Mouse (Mus musculus): ENCODE measurements at regions not wholly inside any gene's neighbourhood (a gene's known extent, or its start where the extent isn't known, plus 50 kb on each side); places are given as distances from the start of the nearest gene placed in this dataset.

DNA sequence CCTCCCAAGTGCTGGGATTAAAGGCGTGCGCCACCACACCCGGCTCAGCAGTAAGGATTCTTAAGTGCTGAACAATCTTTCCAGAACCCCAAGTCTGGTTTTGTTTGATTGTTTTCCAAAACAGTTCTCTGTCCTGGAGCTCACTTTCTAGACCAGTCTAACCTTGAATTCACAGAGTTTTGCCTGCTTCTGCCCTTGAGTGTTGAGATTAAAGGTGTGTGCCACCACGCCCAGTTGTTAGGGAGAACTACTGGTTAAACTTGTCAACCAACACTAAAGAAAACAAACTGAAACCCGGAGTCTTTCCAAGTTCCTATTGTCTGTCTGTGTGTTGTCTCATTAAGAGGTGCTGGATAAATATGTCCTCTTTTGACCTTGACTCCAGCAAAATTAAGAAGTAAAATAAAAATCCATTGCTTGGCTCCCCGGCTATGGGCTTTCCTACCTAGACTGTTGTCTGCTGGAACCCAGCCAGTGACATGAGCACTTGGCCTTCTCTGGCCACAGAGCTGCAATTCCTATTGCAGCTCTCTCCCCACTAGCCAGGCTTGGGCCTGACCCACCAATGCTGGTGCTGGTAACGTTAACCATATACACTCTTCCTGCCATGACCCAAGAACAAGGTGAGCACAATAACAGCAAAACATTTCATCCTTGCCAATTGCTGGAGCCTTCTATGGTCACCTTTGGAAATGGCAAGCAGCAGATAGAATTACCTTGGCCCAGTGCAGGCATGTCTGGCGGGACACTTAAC, 51.1 kb upstream of the Klf9 start:
- no peak for DNase-seq

All from kidney, adult 8-10 months (tissue).